ENCODE assay signal across 9 mouse cellular contexts in the genomic region with DNA sequence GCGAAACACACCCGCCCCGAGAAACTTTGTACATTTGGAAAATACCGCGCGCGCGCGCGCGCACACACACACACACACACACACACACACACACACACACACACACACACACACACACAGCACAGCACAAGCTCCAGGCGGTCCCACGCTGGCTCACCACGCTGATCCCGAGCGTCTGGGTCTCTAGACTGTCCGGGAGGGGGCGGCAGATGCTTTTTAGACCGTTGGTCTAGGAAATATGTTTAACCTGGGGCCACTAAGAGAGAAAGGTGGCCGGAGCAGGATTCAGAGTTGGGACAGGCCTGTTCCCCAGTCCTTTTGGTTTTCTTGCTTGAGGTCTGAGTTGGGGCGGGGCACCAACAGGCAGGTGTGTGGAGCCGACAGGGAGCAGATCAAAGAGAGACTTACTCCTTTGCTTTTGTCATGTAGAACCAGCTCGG. TPM values are rescaled to one million over a fixed set of nuclear protein-coding genes. Genes with fewer than 3 reads are reported as not detected.
DNase-seq lines count a peak whose midpoint lies in the region; ATAC-seq and TF ChIP-seq lines count a peak whose summit lies in the region.
"Had no signal": no experiment of that assay in that cellular context is flagged by ENCODE, and none has a peak within 500 bp of the region (broad histone marks: within the 10 kb centered on the region; RNA-seq: fewer than 3 reads in every experiment).

No protein-coding gene starts in this region.

- peak overlapping the region; percentile 80 for H3K4me2 ChIP-seq in heart, embryonic 15.5 days
- H3K4me2 ChIP-seq in stomach, postnatal 0 days (replicated peaks; ENCODE audit: low read depth): peak overlapping the region; percentile 71

- peak overlapping the region; percentile 49 for H3K9ac ChIP-seq in heart, embryonic 15.5 days
- H3K9ac ChIP-seq in stomach, postnatal 0 days (ENCODE audit: low read length): 0 out of 2 replicates have a peak overlapping the region, but pooled peaks have one; percentile 47

- WGBS in heart, embryonic 15.5 days: 4% methylated on average over 23 of the region's 23 CpGs
- WGBS in stomach, postnatal 0 days: 3% methylated on average over 23 of the region's 23 CpGs

- TF ChIP-seq CTCF in stomach, postnatal 0 days (IDR thresholded peaks at IDR 0.05; ENCODE audit: low read depth): peak; percentile 79

- no peaks in the 10 kb centered on the region for H3K9me3 ChIP-seq in heart, embryonic 15.5 days (replicated peaks)
- no peaks in the 10 kb centered on the region for H3K9me3 ChIP-seq in stomach, postnatal 0 days (ENCODE audit: control insufficient read depth, low read length)

- H3K4me1 ChIP-seq in heart, embryonic 15.5 days (replicated peaks): peaks cover 39% of the 10 kb centered on the region
- 0 out of 2 replicates have a peak, but pooled peaks cover 3% of the 10 kb centered on the region for H3K4me1 ChIP-seq in stomach, postnatal 0 days (replicated peaks; ENCODE audit: control insufficient read depth, insufficient read depth)

- no peak for TF ChIP-seq EP300 in stomach, postnatal 0 days (optimal IDR thresholded peaks at IDR 0.05)

- peak overlapping the region; percentile 48 for H3K4me3 ChIP-seq in heart, embryonic 15.5 days
- H3K4me3 ChIP-seq in stomach, postnatal 0 days (ENCODE audit: low read depth, low read length): peak overlapping the region; percentile 34
- H3K4me3 ChIP-seq: erythroblast, embryonic 14.5 days had no signal

- no peaks in the 10 kb centered on the region for H3K36me3 ChIP-seq in heart, embryonic 15.5 days
- no peaks in the 10 kb centered on the region for H3K36me3 ChIP-seq in stomach, postnatal 0 days (ENCODE audit: control insufficient read depth, insufficient read depth, low read length)

- peak; percentile 34 to 37 for DNase-seq in urinary bladder, adult 18-20 months (ENCODE audit: low spot score in 2 of 2)
- no peak for DNase-seq in urinary bladder, adult 2 months (ENCODE audit: low spot score)
- peak; percentile 88 for DNase-seq in embryo, embryonic 11 days
- DNase-seq in kidney, postnatal 14 days: peak; percentile 83
- peak; percentile 79 for DNase-seq in stomach, postnatal 0 days (ENCODE audit: low spot score)
- no peak for DNase-seq in layer of hippocampus, postnatal 14 days (ENCODE audit: low spot score in 2 of 2)

- peak; percentile 59; the same call in 1 of the 2 replicates for ATAC-seq in heart, embryonic 15.5 days (replicated peaks; ENCODE audit: insufficient number of reproducible peaks, insufficient read depth, low FRiP score, low read depth)
- ATAC-seq in megakaryocyte, adult 5-6 weeks (ENCODE audit: poor library complexity, severe bottlenecking): peak; percentile 51
- peak; percentile 81 for ATAC-seq in stomach, postnatal 0 days (ENCODE audit: low FRiP score, low TSS enrichment)

- H3K27ac ChIP-seq in heart, embryonic 15.5 days: no peak overlapping the region
- no peak overlapping the region for H3K27ac ChIP-seq in stomach, postnatal 0 days (replicated peaks)

- no peaks in the 10 kb centered on the region for H3K27me3 ChIP-seq in heart, embryonic 15.5 days
- H3K27me3 ChIP-seq in stomach, postnatal 0 days (ENCODE audit: control insufficient read depth, insufficient read depth, low read length): no peaks in the 10 kb centered on the region

RNA-seq across cellular contexts. Expression of gene Fbxl14, which starts 30.4 kb away (rescaled TPM):
- polyA plus RNA-seq in urinary bladder, adult 2 months (2012; rRNA removed): 28.2 and 30.6 TPM in 2 replicates
- polyA plus RNA-seq in heart, embryonic 15.5 days (2015; fragmentation: Nextera tagmentation; extraction: Ambion mirVana): 2.7 and 3.1 TPM in 2 replicates
- total RNA-seq in megakaryocyte, adult 5-6 weeks (2015): 38.4 and 40.4 TPM in 2 replicates
- 40.1 and 42.2 TPM in 2 replicates for total RNA-seq in megakaryocyte, adult 5-6 weeks (2017)
- polyA plus RNA-seq in stomach, postnatal 0 days (2015; fragmentation: Nextera tagmentation; extraction: Ambion mirVana): 2.9 TPM in 2 replicates
- 10 to 100 TPM; 24.2 to 25.8 TPM for total RNA-seq in layer of hippocampus, postnatal 14 days (2021)

RNA-seq across cellular contexts. Expression of gene Adipor2, which starts 31.6 kb away (rescaled TPM):
- polyA plus RNA-seq in urinary bladder, adult 2 months (2012; rRNA removed): 104 and 112 TPM in 2 replicates
- 31.2 and 33.9 TPM in 2 replicates for polyA plus RNA-seq in heart, embryonic 15.5 days (2015; fragmentation: Nextera tagmentation; extraction: Ambion mirVana)
- 64.1 and 69.9 TPM in 2 replicates for total RNA-seq in megakaryocyte, adult 5-6 weeks (2015)
- 94.1 and 98.6 TPM in 2 replicates for total RNA-seq in megakaryocyte, adult 5-6 weeks (2017)
- polyA plus RNA-seq in stomach, postnatal 0 days (2015; fragmentation: Nextera tagmentation; extraction: Ambion mirVana): 80.7 and 90.5 TPM in 2 replicates
- total RNA-seq in layer of hippocampus, postnatal 14 days (2021): 10 to 100 TPM; 41.2 to 41.6 TPM

Comparison
In these comparisons a context has a peak if more than half of its experiments do, and no peak if none do; other contexts are left out.
1. DNase-seq: peak in urinary bladder, adult 18-20 months (2 of 2), embryo, embryonic 11 days (single experiment), kidney, postnatal 14 days (single experiment) and stomach, postnatal 0 days (single experiment); none in urinary bladder, adult 2 months (single experiment) and layer of hippocampus, postnatal 14 days (0 of 2).
2. Peak in every context shown above with its lines, with median percentiles within 50 percentile points of each other: ATAC-seq.